Mouse (Mus musculus): Measurements from ENCODE around the gene Phf12.

The Phf12 gene

DNA sequence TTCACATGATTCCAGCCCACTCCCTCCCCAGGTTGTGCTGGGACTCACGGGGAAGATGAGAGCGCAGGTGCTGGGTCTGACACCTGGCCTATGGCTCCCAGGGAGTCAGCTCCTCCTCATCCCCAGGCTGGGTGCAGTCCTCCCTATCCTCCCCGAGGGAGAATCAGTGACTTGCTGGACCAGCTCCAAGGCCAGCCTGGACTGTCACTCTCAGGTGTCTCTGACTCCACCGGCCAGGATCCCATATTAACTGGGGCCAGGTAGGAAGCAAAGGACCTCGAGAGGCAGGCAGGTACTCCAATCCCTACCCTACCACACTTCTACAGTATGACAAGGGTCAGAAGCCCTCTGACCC is 16.5 kb upstream of the Phf12 start:
- in situ Hi-C loops (cut with MboI; ENCODE audit: unreplicated experiment in 2 of 2) = loop anchor here (5.0 to 10.0 kb wide), 2 partner anchors 139 to 221 kb away; no protein-coding TSS in a partner anchor

- in situ Hi-C loops (cut with MboI; ENCODE audit: unreplicated experiment in 2 of 2) = loop anchor here (5.0 to 10.0 kb wide), 2 partner anchors 140 to 222 kb away; no protein-coding TSS in a partner anchor
Measured at GRCm38 (mm10) chr11:77967114-77967513, 15.4 kb upstream of the Phf12 start.

GRCm38 (mm10) chr11:77968786-77969185 is 13.8 kb upstream of the Phf12 start:
- in situ Hi-C loops (cut with MboI; ENCODE audit: unreplicated experiment in 2 of 2) = loop anchor here (5.0 to 10.0 kb wide), 2 partner anchors 141 to 224 kb away; no protein-coding TSS in a partner anchor

DNA sequence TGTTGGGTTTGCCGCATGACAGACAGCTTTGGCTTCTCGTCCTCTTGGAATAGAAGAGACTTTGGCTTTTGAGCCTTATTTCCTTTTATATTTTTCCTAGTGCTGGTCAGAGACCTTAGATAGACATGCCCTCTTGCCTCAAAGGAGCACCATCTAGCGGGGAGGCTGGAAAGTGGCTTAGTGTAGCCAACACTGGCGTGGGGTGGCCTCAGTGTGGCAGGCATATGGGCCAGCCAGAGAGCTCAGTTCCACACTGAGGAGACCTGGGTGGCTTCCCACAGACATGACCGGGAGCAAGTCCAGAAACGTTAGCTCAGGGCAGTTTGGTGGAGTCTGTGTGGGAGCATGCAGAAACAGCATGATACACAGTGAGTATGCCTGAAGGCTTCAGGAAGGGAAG is 11.8 kb upstream of the Phf12 start:
- in situ Hi-C loops (cut with MboI; ENCODE audit: unreplicated experiment in 2 of 2) = no loop called here

- in situ Hi-C loops (cut with MboI; ENCODE audit: unreplicated experiment in 2 of 2) = no loop called here
Measured at GRCm38 (mm10) chr11:77973520-77973919, 9.0 kb upstream of the Phf12 start.

- in situ Hi-C loops (cut with MboI; ENCODE audit: unreplicated experiment in 2 of 2) = no loop called here
Measured at GRCm38 (mm10) chr11:77974325-77974724, 8.2 kb upstream of the Phf12 start.

DNA sequence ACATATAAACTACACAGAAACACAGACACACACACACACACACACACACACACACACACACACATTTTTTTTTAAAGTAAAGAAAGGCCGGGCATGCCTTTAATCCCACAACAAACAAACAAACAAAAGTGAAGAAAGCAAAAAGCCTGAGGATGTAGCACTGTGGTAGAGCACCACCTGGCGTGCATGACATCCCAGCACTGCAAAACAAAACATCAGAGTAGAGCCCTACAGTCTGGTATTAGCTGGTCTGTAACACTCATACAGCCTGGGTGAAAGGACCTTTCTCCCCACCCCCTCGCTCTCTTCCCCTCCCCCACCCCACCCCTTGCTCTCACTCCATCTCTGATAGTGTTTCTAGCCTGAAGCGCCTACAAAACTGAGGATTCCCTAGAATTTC is 6.7 kb upstream of the Phf12 start:
- in situ Hi-C loops (cut with MboI; ENCODE audit: unreplicated experiment in 2 of 2) = loop anchor here in 1 of 2 experiments (5.0 kb wide), 1 partner anchor 201 kb away; the partner anchor contains the start of genes Nek8 and Tlcd1

GRCm38 (mm10) chr11:77978161-77978560 is 4.4 kb upstream of the Phf12 start:
- in situ Hi-C loops (cut with MboI; ENCODE audit: unreplicated experiment in 2 of 2) = loop anchor here in 1 of 2 experiments (5.0 kb wide), 1 partner anchor 199 kb away; the partner anchor contains the start of genes Nek8 and Tlcd1

- in situ Hi-C loops (cut with MboI; ENCODE audit: unreplicated experiment in 2 of 2) = loop anchor here in 1 of 2 experiments (5.0 kb wide), 1 partner anchor 198 kb away; the partner anchor contains the start of genes Nek8 and Tlcd1
Measured at GRCm38 (mm10) chr11:77979221-77979809, 3.2 kb upstream of the Phf12 start.

- in situ Hi-C loops (cut with MboI; ENCODE audit: unreplicated experiment in 2 of 2) = loop anchor here (5.0 kb wide), 2 partner anchors 47 to 197 kb away; partner anchors contain the start of genes Nek8 (in 1 of the 2) and Tlcd1 (in 1 of the 2)
Measured at GRCm38 (mm10) chr11:77980281-77981204, 2.0 kb upstream of the Phf12 start.

GRCm38 (mm10) chr11:77981609-77982440 is 729 bp upstream of the Phf12 start:
- in situ Hi-C loops (cut with MboI; ENCODE audit: unreplicated experiment in 2 of 2) = loop anchor here (5.0 kb wide), 2 partner anchors 45 to 195 kb away; partner anchors contain the start of genes Nek8 (in 1 of the 2) and Tlcd1 (in 1 of the 2)

GRCm38 (mm10) chr11:77983191-77983936 is 810 bp downstream of the Phf12 start:
- in situ Hi-C loops (cut with MboI; ENCODE audit: unreplicated experiment in 2 of 2) = loop anchor here (5.0 kb wide), 2 partner anchors 44 to 194 kb away; partner anchors contain the start of genes Nek8 (in 1 of the 2) and Tlcd1 (in 1 of the 2)

GRCm38 (mm10) chr11:77983937-77984835 is 1.6 kb downstream of the Phf12 start:
- in situ Hi-C loops (cut with MboI; ENCODE audit: unreplicated experiment in 2 of 2) = loop anchor here (5.0 kb wide), 2 partner anchors 43 to 193 kb away; partner anchors contain the start of genes Nek8 (in 1 of the 2) and Tlcd1 (in 1 of the 2)

DNA sequence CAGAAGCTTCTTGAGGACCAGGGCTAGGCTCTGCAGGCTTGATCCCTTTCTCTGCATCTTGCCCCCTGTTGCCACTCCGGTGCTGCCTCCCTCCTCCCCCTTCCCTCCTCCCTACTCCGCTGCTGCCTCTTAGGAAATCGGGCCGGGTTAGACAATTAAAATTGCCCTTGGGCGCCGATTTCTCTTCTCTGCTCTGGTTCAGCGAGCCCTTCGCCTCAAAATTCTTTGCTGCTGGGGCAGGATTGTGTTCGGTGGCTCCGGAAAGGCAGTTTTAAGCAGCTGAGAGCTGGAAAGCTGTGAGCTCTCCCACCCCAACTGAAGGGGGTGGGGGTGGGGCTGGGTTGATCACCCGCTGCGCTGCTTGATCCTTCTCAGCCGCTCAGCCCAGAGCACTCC is 2.3 kb downstream of the Phf12 start:
- in situ Hi-C loops (cut with MboI; ENCODE audit: unreplicated experiment in 2 of 2) = loop anchor here (5.0 kb wide), 3 partner anchors 37 to 192 kb away; partner anchors contain the start of genes Nek8 (in 1 of the 2) and Tlcd1 (in 1 of the 2)

- in situ Hi-C loops (cut with MboI; ENCODE audit: unreplicated experiment in 2 of 2) = loop anchor here in 1 of 2 experiments (5.0 kb wide), 1 partner anchor 37 kb away; no protein-coding TSS in a partner anchor
Measured at GRCm38 (mm10) chr11:77985541-77986065, 3.0 kb downstream of the Phf12 start.

DNA sequence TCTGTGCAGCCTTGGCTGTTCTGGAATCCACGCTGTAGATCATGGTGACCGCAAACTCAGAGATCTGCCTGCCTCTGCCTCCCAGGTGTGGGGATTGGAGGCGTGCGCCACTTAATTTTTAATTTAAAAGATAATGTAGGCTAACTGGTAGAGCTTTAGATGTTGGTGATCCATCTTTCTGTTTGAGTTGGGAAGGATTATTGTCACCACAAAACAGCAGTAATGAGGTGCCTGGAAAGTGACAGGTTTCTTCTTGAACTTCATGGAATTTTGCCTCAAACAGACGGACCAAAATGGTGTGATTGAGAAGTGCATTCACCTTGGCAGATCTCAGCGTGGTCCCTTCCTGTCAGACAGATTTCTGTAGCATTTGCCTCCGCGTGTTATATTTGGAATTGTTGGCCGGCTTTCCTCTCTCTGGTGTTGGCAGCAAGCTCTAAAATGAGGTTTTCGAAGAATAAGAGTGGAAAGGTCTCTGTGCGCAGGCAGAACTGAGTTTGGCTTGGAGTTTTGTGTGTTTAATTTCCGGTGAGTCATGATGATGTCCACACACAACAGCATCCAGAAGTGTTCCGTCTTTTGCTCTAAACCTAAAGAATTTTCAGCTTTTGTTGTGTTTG is 6.6 kb downstream of the Phf12 start:
- in situ Hi-C loops (cut with MboI; ENCODE audit: unreplicated experiment in 2 of 2) = loop anchor here in 1 of 2 experiments (5.0 kb wide), 1 partner anchor 33 kb away; no protein-coding TSS in a partner anchor

DNA sequence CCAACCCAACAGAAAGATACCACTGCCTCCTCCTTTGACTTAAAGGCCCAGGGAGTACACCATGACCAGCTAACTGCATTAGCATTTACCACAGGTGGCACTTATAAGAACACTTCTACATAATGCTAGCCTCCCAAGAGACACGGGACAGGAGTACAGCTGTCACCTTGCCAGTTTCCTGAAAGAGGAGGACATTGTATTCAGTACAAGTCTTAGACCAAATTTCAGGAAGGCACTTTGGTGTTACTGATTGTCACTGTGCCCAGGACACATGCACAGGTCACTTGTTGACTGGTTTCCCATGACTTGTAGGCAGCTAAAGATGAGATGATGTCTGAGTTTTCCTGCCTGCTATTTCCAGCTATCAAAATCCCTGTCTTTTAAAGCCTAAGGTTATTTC is 13.0 kb downstream of the Phf12 start:
- in situ Hi-C loops (cut with MboI; ENCODE audit: unreplicated experiment in 2 of 2) = no loop called here
